Mouse (Mus musculus) hematopoietic stem cell, adult 5-6 weeks (primary cell): ENCODE data around the gene Mrgpre. TPM values are rescaled to one million over a fixed set of nuclear protein-coding genes. Genes with fewer than 3 reads are reported as not detected.
A peak's percentile ranks its signal among the peaks of the same experiment; 100 is the strongest.

Experiments
- ATAC-seq, 2 experiments: fragments of 125-278 bp in 1 of 2; replicated peaks in 1 of 2; 2 replicates each; pipeline ENCODE4 v1.8.0; 2016 to 2017; ENCODE audit warnings: inconsistent platforms in 2 of 2, mild to moderate bottlenecking in 2 of 2, moderate number of reproducible peaks in 2 of 2, low read depth in 1 of 2, moderate TSS enrichment in 1 of 2; ENCODE audit not compliant: low FRiP score in 2 of 2, poor library complexity in 2 of 2, severe bottlenecking in 2 of 2, insufficient read depth in 1 of 2, low TSS enrichment in 1 of 2
- total RNA-seq: library from RNA; stranded (forward); fragments of 172-1452, 232-1000 nt; gene quantifications from 2 replicates; pipeline ENCODE4 v1.2.3, GENCODE M21; 2017

Mrgpre gene
- total RNA-seq, 1 experiment from 2014 or later, result 1.3 TPM

DNA sequence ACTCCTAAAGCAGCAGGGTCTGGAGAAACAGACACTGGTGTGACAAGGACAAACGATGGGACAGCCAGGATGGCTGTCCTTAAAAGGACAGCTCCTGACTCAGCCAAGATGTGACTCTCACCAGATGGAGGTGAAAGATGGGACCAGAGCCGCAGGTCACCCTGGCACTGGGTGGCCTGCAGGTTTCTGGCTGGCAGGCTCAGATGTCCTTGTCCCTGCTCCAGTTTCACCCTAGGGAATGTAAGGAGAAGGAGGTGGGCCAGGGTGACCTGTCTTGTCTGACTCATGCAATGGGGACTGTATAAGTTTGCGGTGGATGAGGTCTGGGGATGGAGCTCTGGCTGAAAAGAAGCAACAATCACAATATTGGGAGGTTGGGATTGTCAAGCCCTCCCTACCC is 31.7 kb downstream of the Mrgpre start:
- no peak for ATAC-seq

DNA sequence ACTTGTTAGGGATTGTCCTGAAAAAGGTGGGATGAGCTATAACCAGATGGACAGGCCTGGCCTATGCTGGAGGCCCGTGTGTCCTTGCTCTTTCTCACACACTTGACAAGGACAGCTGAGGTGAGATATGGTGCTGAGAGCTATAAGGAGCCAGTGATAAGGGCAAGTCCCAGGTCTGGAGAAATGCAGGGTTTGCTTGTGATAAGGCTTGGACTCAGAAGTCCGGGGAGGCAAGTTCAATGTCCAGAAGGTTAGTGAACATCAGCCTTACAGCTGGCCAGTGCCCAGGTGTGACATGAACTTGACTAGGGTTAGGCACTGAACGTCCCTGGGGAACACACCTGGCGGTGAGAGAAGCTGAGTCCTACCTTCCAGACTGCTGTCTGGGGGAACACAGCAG is 32.2 kb downstream of the Mrgpre start:
- no peak for ATAC-seq

DNA sequence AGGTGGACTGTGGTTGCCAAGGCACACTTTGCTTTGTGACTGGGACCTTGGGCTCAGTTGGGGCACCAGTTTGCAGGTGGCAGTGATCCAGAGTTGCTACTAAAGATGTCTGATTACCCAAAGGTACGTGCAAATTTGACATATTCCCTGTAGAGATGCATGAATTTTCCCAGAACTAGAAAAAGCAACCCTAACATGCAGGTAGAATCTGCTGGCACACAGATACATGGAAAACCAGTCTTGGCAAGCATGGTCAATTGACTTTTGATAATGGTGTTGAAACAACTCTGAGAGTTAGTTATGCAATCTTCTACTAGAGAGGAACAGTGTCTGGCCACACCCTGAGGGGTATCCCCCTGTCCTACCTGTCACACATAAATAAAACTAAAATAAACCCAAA is 32.9 kb downstream of the Mrgpre start:
- no peak for ATAC-seq

DNA sequence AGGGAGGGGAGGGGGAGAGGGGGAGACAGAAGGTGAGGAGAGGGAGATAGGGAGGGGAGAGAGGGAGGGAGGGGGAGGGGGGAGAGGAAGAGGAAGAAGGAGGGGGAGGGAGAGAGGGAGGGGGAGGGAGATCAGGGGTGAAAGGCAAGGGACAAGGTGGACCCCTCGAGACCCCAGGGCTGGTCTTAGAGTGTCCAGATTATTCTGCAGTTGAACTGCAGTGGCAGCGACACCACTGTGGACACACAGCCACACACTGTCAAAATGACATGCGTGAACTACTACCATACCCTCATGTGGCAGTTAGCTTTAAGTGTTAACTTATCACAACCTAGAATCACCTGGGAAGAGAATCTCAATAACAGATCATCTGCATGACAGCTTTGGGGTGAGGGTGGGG is 35.3 kb downstream of the Mrgpre start:
- ATAC-seq, result no peak

DNA sequence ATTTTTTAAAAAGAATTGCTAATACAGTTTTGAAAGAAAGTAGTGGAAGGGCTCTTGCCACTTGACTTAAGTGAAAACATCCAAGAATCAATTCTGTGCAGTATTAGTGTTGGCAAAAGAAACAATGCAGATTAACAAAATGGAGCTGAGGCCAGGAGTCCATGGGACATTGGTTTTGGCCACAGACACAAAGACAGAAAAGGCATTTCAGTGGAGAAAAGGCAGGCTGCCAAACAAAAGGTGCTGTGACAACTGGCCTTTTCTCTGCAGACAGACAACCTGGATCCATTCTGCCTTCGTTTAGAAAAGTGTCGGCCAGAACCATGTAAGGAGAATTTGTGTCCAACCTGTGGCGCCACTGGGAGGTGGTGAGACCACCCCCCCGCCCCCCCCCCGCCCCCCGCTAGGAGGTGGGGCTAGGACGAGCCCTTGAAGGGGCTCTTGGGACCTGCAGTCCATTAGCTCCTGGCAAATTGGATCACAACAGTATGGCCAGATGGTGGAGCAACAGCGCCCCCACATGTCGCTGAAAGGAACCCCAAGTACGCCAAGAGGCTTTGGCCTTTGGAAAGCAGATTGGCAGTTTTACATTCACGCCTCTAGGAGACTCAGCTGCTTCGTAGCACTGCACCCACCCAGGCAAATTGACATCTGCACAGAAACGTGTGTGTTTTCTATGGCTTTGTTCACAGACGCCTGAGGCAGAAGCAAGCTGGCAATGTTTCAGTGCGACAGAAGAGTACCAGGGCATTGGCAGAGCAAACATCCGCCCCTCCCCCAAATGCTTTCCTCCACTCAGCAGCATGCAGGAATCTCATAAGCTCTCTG is 36.0 kb downstream of the Mrgpre start:
- peak; percentile 86 to 95 for ATAC-seq

DNA sequence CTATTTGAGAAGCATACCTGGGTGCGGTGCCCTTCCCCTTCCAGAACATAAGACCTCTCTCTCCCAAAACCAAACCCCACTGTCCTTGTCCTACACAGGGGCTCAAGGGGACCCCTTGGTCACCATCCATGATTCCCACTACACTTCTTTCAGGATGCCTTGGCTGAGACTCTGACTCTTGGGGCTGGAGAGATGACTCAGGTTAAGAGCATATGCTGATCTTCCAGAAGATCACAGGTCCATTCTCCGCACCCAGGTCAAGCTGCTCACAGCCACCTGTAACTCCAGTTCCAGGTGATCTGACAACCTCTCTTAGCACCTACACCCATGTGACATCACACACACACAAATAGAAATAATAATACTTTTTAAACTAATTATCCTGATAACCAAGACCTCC is 43.6 kb downstream of the Mrgpre start:
- ATAC-seq, result no peak

DNA sequence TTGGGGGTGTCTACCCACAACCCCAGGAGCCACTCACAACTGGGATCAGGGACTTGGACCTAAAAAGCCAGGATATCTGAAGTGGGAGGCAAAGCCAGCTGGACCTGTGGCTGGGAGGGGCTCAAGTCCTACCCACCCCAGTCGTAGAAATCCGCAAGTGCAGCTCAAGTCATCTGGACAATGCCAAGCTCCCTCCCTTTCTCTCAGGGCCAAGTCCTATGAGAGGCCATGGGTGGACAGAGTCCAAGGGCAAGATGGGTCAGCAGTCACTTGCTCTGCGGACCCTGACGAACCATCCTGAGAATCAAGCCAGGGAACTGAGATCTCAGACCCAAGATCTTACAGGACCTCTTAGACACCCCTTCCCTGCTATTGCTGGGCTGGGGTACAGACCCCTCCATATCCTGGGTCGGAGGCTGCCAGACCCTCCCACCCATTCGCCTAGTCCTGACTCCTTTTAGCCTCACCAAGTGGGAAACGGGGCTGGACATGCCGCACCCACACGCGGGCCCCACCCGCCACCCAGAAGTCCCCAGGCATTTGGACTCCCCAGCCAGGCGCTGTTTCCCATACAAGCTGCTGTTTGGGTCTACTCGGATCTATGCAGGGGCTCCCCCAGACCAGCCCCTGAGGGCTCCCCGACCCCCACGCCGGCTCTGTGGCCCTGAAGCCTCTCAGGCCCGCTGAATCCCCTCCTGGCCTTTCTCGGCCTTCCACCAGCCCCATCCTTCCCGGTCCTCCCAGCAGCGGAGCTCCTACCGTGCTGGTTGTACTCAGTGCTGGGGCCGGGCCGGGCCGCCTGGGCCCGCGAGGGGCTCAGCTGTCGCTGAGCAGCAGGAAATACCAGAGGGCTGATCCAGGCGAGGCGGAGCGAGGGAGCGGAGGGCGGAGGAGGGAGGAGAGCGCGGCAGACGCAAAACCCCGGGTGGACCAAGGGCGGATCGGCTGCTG is 44.5 kb downstream of the Mrgpre start:
- peak; percentile 87 to 89 for ATAC-seq

DNA sequence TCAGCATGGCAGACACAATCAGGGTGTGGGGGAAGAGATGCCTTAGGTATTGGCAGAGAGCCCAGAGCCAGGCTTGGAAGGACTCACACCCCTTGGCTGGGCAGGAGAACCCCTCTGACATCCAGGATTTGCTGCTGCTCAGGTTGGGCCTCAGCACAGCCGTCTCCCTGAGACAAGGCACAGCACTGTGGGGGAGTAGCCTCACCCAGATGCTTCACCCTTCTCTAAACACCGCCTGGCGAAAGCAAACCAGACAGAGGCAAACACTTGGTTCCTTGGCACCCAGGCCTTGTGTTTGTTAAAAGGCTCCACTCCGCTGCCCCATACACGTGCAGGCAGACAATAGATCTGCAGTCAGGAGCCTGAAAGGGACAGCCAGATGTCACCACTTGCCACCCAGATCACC is 45.7 kb downstream of the Mrgpre start:
- no peak for ATAC-seq

DNA sequence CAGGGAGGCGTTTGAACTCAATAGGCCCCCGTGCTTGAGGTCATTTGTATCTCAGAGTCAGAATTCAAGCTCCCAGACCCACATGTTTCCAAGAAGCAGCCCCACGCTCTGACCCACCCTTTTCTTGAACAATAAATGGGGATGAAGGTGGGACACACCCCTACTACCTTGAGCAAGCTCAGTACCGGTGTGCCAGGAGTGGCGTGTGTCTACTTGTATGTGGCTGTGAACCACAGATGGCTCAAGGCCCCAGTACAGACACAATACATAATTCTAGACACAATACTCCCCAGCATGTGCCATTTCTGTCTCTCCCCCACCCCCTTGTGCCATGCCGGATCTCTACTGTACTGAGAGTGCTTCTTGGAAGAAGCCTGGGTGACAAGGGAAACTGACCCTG is 46.1 kb downstream of the Mrgpre start:
- no peak for ATAC-seq

DNA sequence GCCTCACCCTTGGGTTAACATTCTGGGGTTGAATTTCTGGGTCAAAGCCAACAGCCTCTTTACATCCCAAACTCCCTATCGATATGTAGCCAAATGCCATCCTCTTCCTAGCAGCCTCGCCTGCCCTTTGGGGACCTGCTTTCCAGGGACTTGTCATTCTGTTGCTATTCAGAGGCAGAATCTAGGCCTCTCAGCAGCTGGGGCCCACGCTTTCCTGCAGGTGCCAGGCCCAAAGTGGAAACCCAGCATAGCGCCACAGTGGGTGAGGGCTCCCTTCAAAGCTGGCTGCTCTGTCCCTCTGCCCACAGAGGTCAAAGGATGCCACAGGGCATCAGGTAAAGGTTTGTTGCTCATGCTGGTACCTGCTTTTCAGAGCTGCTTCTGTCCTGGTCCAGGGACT is 50.6 kb downstream of the Mrgpre start:
- no peak for ATAC-seq

DNA sequence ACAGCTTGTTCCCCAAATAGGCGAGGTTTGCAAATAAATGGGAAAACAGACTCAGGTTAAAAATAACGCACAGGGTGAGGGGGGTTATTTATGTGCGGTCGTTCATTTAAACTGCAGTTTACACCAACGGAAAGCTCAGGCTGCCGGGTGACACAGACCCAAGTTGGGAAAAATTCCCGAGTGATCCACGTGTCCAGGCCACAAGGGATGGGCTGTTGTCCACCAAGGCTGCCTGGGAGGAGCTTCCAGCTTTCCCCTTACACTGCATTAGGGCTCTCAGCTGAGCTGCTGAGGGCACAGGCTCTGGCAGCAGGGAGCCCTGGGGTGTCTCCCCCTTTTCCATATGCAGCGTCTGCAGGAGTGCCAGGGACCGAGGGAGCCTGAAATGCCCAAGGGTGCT is 54.4 kb downstream of the Mrgpre start:
- ATAC-seq, result no peak

Other genes starting within 250 kb of the Mrgpre start
- gene Nap1l4, start 235.4 kb downstream of the Mrgpre start, total RNA-seq, result 151 and 212 TPM in 2 replicates
- gene Cars, start 184.4 kb downstream of the Mrgpre start, total RNA-seq, result 57.2 and 77.7 TPM in 2 replicates
- 21.4 and 26.1 TPM in 2 replicates for gene Tnfrsf26, start 155.8 kb downstream of the Mrgpre start, total RNA-seq
- gene Tnfrsf22, start 134.8 kb downstream of the Mrgpre start, total RNA-seq, result 3.8 and 4.3 TPM in 2 replicates
- 0.10 and 1.1 TPM in 2 replicates for gene Tnfrsf23, start 98.6 kb downstream of the Mrgpre start, total RNA-seq
- gene Osbpl5, start 27.5 kb downstream of the Mrgpre start, total RNA-seq, result 14.9 and 28.2 TPM in 2 replicates
- gene Mrgprg, start 17.5 kb downstream of the Mrgpre start, total RNA-seq, result not detected in 2 replicates
- gene Nadsyn1, start 38.3 kb upstream of the Mrgpre start, total RNA-seq, result 8.1 and 8.9 TPM in 2 replicates
- 10.4 and 13.5 TPM in 2 replicates for gene Dhcr7, start 38.6 kb upstream of the Mrgpre start, total RNA-seq
- gene Gm498, start 82.3 kb upstream of the Mrgpre start, total RNA-seq, result not detected in 2 replicates
- not detected in 2 replicates for gene Shank2, start 217.4 kb upstream of the Mrgpre start, total RNA-seq